ENCODE assay signal across 15 mouse cellular contexts in the genomic region with DNA sequence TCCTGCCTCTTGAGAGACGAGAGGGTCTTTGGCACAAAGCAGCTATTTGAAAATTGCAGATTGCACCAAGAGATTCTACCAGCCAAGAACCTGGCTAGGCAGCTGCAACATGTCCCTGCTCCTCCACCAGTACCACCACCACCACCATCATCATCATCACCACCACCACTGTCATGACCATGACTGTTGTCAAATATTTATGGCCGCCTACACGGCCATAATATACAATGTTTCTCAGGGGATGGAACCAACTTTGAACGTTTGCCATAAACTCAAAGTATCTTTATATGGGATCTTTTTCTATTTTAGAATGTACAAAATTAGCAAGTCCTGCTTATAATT.
A peak's percentile ranks its signal among the peaks of the same experiment; 100 is the strongest.
DNase-seq lines count a peak whose midpoint lies in the region; ATAC-seq and TF ChIP-seq lines count a peak whose summit lies in the region.
"Had no signal": no experiment of that assay in that cellular context is flagged by ENCODE, and none has a peak within 500 bp of the region (broad histone marks: within the 10 kb centered on the region; RNA-seq: fewer than 3 reads in every experiment).

No protein-coding gene starts in this region.

- H3K27ac ChIP-seq in kidney, embryonic 16.5 days (ENCODE audit: low read length) = peak overlapping the region; percentile 80
- peak overlapping the region; percentile 65 for H3K27ac ChIP-seq in forebrain, embryonic 15.5 days (replicated peaks)
- H3K27ac ChIP-seq in limb, embryonic 14.5 days (replicated peaks; ENCODE audit: low read depth, low read length) = peak overlapping the region; percentile 22
- H3K27ac ChIP-seq: left cerebral cortex, adult 2 months; liver, embryonic 14.5 days had no signal

- H3K27me3 ChIP-seq in kidney, embryonic 16.5 days (ENCODE audit: insufficient read depth, low read length) = no peaks in the 10 kb centered on the region
- no peaks in the 10 kb centered on the region for H3K27me3 ChIP-seq in forebrain, embryonic 15.5 days
- no peaks in the 10 kb centered on the region for H3K27me3 ChIP-seq in limb, embryonic 14.5 days (ENCODE audit: control insufficient read depth, insufficient read depth, low read length)
- H3K27me3 ChIP-seq: midbrain, embryonic 12.5 days had no signal

- no peak overlapping the region for H3K9ac ChIP-seq in kidney, embryonic 16.5 days (replicated peaks; ENCODE audit: low read length)
- no peak overlapping the region for H3K9ac ChIP-seq in forebrain, embryonic 15.5 days (replicated peaks)
- H3K9ac ChIP-seq in limb, embryonic 14.5 days (ENCODE audit: low read depth, low read length, severe bottlenecking) = no peak overlapping the region
- H3K9ac ChIP-seq: liver, embryonic 14.5 days; midbrain, embryonic 12.5 days had no signal

- DNase-seq in heart, adult 11 months = peak; percentile 37
- no peak for DNase-seq in heart, postnatal 10 days
- DNase-seq in kidney, adult 9 months = no peak
- DNase-seq in limb, embryonic 14.5 days (ENCODE audit: low spot score) = no peak
- no peak for DNase-seq in thymus, postnatal 0 days (ENCODE audit: low spot score)
- no peak for DNase-seq in cerebellum, adult 9-11 months
- DNase-seq: B cell, adult 2 months; embryo, embryonic 11 days; spleen, adult 18-20 months; thymus, postnatal 4 days had no signal

- intact Hi-C loops in heart, postnatal 10 days (cut with DNase I) = loop anchor here (2.0 kb wide), 1 partner anchor 49 kb away; no protein-coding TSS in a partner anchor

- no peak overlapping the region for H3K4me3 ChIP-seq in kidney, embryonic 16.5 days (ENCODE audit: low read length)
- H3K4me3 ChIP-seq in forebrain, embryonic 15.5 days = no peak overlapping the region
- no peak overlapping the region for H3K4me3 ChIP-seq in limb, embryonic 14.5 days (replicated peaks; ENCODE audit: low read length)
- H3K4me3 ChIP-seq: left cerebral cortex, adult 2 months; midbrain, embryonic 12.5 days had no signal

- peaks cover 29% of the 10 kb centered on the region for H3K4me1 ChIP-seq in kidney, embryonic 16.5 days (ENCODE audit: insufficient read depth, low read length)
- H3K4me1 ChIP-seq in forebrain, embryonic 15.5 days = peaks cover 24% of the 10 kb centered on the region
- H3K4me1 ChIP-seq in limb, embryonic 14.5 days (ENCODE audit: control insufficient read depth, insufficient read depth, low read length) = peaks cover 26% of the 10 kb centered on the region

- 65% methylated on average over 4 of the region's 4 CpGs for WGBS in kidney, embryonic 16.5 days
- WGBS in forebrain, embryonic 15.5 days = 71% methylated on average over 4 of the region's 4 CpGs
- WGBS in limb, embryonic 14.5 days = 70% methylated on average over 4 of the region's 4 CpGs

- no peaks in the 10 kb centered on the region for H3K9me3 ChIP-seq in kidney, embryonic 16.5 days (ENCODE audit: low read length)
- H3K9me3 ChIP-seq in forebrain, embryonic 15.5 days = no peaks in the 10 kb centered on the region
- no peaks in the 10 kb centered on the region for H3K9me3 ChIP-seq in limb, embryonic 14.5 days (ENCODE audit: control insufficient read depth, low read length)
- H3K9me3 ChIP-seq: midbrain, embryonic 12.5 days had no signal

- TF ChIP-seq POLR2A in limb, embryonic 14.5 days (IDR thresholded peaks at IDR 0.05; ENCODE audit: borderline replicate concordance, extremely low read depth, insufficient read depth, insufficient read length) = no peak

- ATAC-seq in kidney, embryonic 16.5 days (ENCODE audit: low FRiP score, low TSS enrichment) = no peak
- no peak for ATAC-seq in forebrain, embryonic 15.5 days (replicated peaks)
- no peak for ATAC-seq in limb, embryonic 14.5 days (ENCODE audit: low FRiP score, low read depth)

- peaks cover 19% of the 10 kb centered on the region for H3K36me3 ChIP-seq in kidney, embryonic 16.5 days (ENCODE audit: insufficient read depth, low read length)
- H3K36me3 ChIP-seq in forebrain, embryonic 15.5 days = peaks cover 2% of the 10 kb centered on the region; the same call in 1 of the 2 replicates
- peaks cover 9% of the 10 kb centered on the region for H3K36me3 ChIP-seq in limb, embryonic 14.5 days (ENCODE audit: control insufficient read depth, insufficient read depth, low read length)
- H3K36me3 ChIP-seq: midbrain, embryonic 12.5 days had no signal

- peak overlapping the region; percentile 12; the same call in 1 of the 2 replicates for H3K4me2 ChIP-seq in kidney, embryonic 16.5 days (replicated peaks; ENCODE audit: low read depth, low read length)
- no peak overlapping the region for H3K4me2 ChIP-seq in forebrain, embryonic 15.5 days (replicated peaks)
- no peak overlapping the region for H3K4me2 ChIP-seq in limb, embryonic 14.5 days (replicated peaks; ENCODE audit: low read depth, low read length, severe bottlenecking)
- H3K4me2 ChIP-seq: midbrain, embryonic 12.5 days had no signal

Comparison
In these comparisons a context has a peak if more than half of its experiments do, and no peak if none do; other contexts are left out.
1. H3K27ac ChIP-seq: peak in every context shown above with its lines; median percentile 80 in kidney, embryonic 16.5 days; 65 in forebrain, embryonic 15.5 days; 22 in limb, embryonic 14.5 days.